Mouse (Mus musculus) liver, adult 2 months (tissue): Measurements from ENCODE around the gene Hist1h2ag.

Experiments
- CTCF ChIP-seq: fragments of 200-500 bp; IDR thresholded peaks from 2 replicates; pipeline ENCODE4 v1.5.1; 2011; ENCODE audit warnings: low read depth, low read length, control low read depth
- POLR2A ChIP-seq: fragments of 200-500 bp; IDR thresholded peaks from 2 replicates; pipeline ENCODE4 v1.6.1; 2011; ENCODE audit warnings: low read length, control low read depth; ENCODE audit not compliant: insufficient read depth; ENCODE audit errors: extremely low read depth

- TF ChIP-seq POLR2A: no peak
- no peak for TF ChIP-seq CTCF
These were observed 28.3 kb downstream of the Hist1h2ag start for GRCm38 (mm10) chr13:22014411-22014845.
